9 mouse cellular contexts compared by ENCODE assay signal in the genomic region with DNA sequence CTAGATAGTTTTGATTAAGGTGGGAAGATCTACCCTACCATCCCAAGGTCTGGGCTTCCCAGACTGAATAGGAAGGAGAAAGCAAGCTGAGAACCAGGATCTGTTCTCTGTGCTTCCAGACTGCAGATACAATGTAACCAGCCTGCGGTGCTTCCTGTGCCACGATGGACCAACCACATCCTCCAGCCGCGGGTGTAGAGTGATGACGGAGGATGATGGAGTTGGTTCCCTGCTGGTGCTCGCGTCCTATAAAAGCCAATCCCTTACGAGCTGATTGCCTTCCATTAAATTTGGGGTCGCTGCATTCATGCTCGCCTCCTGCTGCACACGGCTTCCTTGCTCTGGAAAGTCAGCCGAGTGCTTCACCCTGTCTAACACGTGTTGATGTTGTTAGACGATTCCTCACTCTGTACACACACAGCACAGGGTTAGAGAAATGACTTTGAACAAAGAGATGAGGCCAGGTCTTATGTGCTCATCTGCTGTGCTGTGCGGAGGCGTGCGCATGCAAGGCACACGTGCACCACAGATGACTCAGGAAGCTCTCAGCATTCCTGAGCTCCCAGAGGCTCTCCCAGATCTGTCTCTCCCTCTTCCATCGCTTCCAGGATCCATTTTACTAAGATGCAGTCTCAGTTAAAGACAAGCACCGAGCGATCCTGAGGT. TPM values are rescaled to one million over a fixed set of nuclear protein-coding genes. Genes with fewer than 3 reads are reported as not detected.
A peak's percentile ranks its signal among the peaks of the same experiment; 100 is the strongest.
DNase-seq lines count a peak whose midpoint lies in the region; ATAC-seq and TF ChIP-seq lines count a peak whose summit lies in the region.
"Had no signal": no experiment of that assay in that cellular context is flagged by ENCODE, and none has a peak within 500 bp of the region (broad histone marks: within the 10 kb centered on the region; RNA-seq: fewer than 3 reads in every experiment).

No protein-coding gene starts in this region.

- H3K4me2 ChIP-seq in midbrain, postnatal 0 days (ENCODE audit: low read depth, low read length, poor library complexity, severe bottlenecking), result no peak overlapping the region
- H3K4me2 ChIP-seq in midbrain, embryonic 16.5 days (ENCODE audit: low read length), result no peak overlapping the region
- H3K4me2 ChIP-seq in lung, postnatal 0 days (replicated peaks; ENCODE audit: low read depth, low read length), result no peak overlapping the region
- H3K4me2 ChIP-seq: lung, embryonic 15.5 days had no signal

- WGBS in midbrain, postnatal 0 days, result 73% methylated on average over 21 of the region's 21 CpGs
- 73% methylated on average over 21 of the region's 21 CpGs for WGBS in midbrain, embryonic 16.5 days
- 72% methylated on average over 21 of the region's 21 CpGs for WGBS in embryonic facial prominence, embryonic 10.5 days
- 66% methylated on average over 21 of the region's 21 CpGs for WGBS in thymus, adult 2 months
- WGBS in lung, postnatal 0 days, result 57% methylated on average over 21 of the region's 21 CpGs

- H3K36me3 ChIP-seq in midbrain, postnatal 0 days (ENCODE audit: insufficient read depth, low read length), result no peaks in the 10 kb centered on the region
- H3K36me3 ChIP-seq in midbrain, embryonic 16.5 days (ENCODE audit: control insufficient read depth, insufficient read depth, low read length), result no peaks in the 10 kb centered on the region
- peaks cover 24% of the 10 kb centered on the region for H3K36me3 ChIP-seq in embryonic facial prominence, embryonic 10.5 days (replicated peaks)
- peaks cover 26% of the 10 kb centered on the region for H3K36me3 ChIP-seq in thymus, adult 2 months (ENCODE audit: control insufficient read depth, insufficient read depth, low read length)
- peaks cover 3% of the 10 kb centered on the region; the same call in 1 of the 2 replicates for H3K36me3 ChIP-seq in lung, postnatal 0 days (ENCODE audit: insufficient read depth, low read length)

- TF ChIP-seq CTCF in midbrain, postnatal 0 days (IDR thresholded peaks at IDR 0.05), result no peak
- no peak for TF ChIP-seq CTCF in thymus, adult 2 months (IDR thresholded peaks at IDR 0.05; ENCODE audit: borderline replicate concordance, control insufficient read depth, extremely low read depth, insufficient read depth, low read length, poor library complexity)
- no peak for TF ChIP-seq CTCF in lung, postnatal 0 days (IDR thresholded peaks at IDR 0.05)

- H3K9me3 ChIP-seq in midbrain, postnatal 0 days (ENCODE audit: low read length), result no peaks in the 10 kb centered on the region
- H3K9me3 ChIP-seq in midbrain, embryonic 16.5 days (replicated peaks; ENCODE audit: control insufficient read depth, low read length, poor library complexity, severe bottlenecking), result no peaks in the 10 kb centered on the region
- no peaks in the 10 kb centered on the region for H3K9me3 ChIP-seq in embryonic facial prominence, embryonic 10.5 days
- no peaks in the 10 kb centered on the region for H3K9me3 ChIP-seq in lung, postnatal 0 days (ENCODE audit: low read length)
- H3K9me3 ChIP-seq: lung, embryonic 15.5 days had no signal

- H3K4me1 ChIP-seq in midbrain, postnatal 0 days (ENCODE audit: insufficient read depth, low read length), result no peaks in the 10 kb centered on the region
- H3K4me1 ChIP-seq in midbrain, embryonic 16.5 days (ENCODE audit: control insufficient read depth, insufficient read depth, low read length), result 0 out of 2 replicates have a peak, but pooled peaks cover 2% of the 10 kb centered on the region
- H3K4me1 ChIP-seq in embryonic facial prominence, embryonic 10.5 days, result peaks cover 15% of the 10 kb centered on the region
- H3K4me1 ChIP-seq in thymus, adult 2 months (replicated peaks; ENCODE audit: control insufficient read depth, insufficient read depth, low read length), result peaks cover 4% of the 10 kb centered on the region; the same call in 1 of the 2 replicates
- no peaks in the 10 kb centered on the region for H3K4me1 ChIP-seq in lung, postnatal 0 days (ENCODE audit: insufficient read depth, low read depth, low read length)

- no peak overlapping the region for H3K4me3 ChIP-seq in midbrain, postnatal 0 days (ENCODE audit: low read depth, low read length)
- no peak overlapping the region for H3K4me3 ChIP-seq in midbrain, embryonic 16.5 days (ENCODE audit: low read depth, low read length)
- H3K4me3 ChIP-seq in embryonic facial prominence, embryonic 10.5 days, result no peak overlapping the region
- H3K4me3 ChIP-seq in thymus, adult 2 months (ENCODE audit: control insufficient read depth, insufficient read depth, low read length), result no peak overlapping the region
- no peak overlapping the region for H3K4me3 ChIP-seq in lung, postnatal 0 days (ENCODE audit: low read depth, low read length)
- H3K4me3 ChIP-seq: lung, embryonic 15.5 days had no signal

- ATAC-seq in midbrain, postnatal 0 days (ENCODE audit: low FRiP score), result no peak
- no peak for ATAC-seq in midbrain, embryonic 16.5 days
- peak; percentile 59 for ATAC-seq in inflammation-experienced regulatory T-cells, adult 6 months
- ATAC-seq in lung, postnatal 0 days, result no peak

- TF ChIP-seq EP300 in lung, postnatal 0 days (IDR thresholded peaks at IDR 0.05), result no peak

- no peak overlapping the region for H3K9ac ChIP-seq in midbrain, postnatal 0 days (replicated peaks; ENCODE audit: low read length, poor library complexity, severe bottlenecking)
- no peak overlapping the region for H3K9ac ChIP-seq in midbrain, embryonic 16.5 days (ENCODE audit: low read depth, low read length)
- H3K9ac ChIP-seq in lung, postnatal 0 days (replicated peaks; ENCODE audit: low read depth), result no peak overlapping the region
- H3K9ac ChIP-seq: lung, embryonic 15.5 days had no signal

- H3K27ac ChIP-seq in midbrain, postnatal 0 days (ENCODE audit: low read depth, low read length), result no peak overlapping the region
- no peak overlapping the region for H3K27ac ChIP-seq in midbrain, embryonic 16.5 days (ENCODE audit: low read length)
- peak overlapping the region; percentile 26; the same call in 1 of the 2 replicates for H3K27ac ChIP-seq in embryonic facial prominence, embryonic 10.5 days (replicated peaks)
- no peak overlapping the region for H3K27ac ChIP-seq in thymus, adult 2 months (ENCODE audit: control insufficient read depth, insufficient read depth, low read length)
- no peak overlapping the region for H3K27ac ChIP-seq in lung, postnatal 0 days (ENCODE audit: low read length)
- H3K27ac ChIP-seq: lung, embryonic 15.5 days had no signal

- H3K27me3 ChIP-seq in midbrain, postnatal 0 days (ENCODE audit: insufficient read depth, low read length), result no peaks in the 10 kb centered on the region
- H3K27me3 ChIP-seq in midbrain, embryonic 16.5 days (ENCODE audit: control insufficient read depth, insufficient read depth, low read depth, low read length), result no peaks in the 10 kb centered on the region
- H3K27me3 ChIP-seq in embryonic facial prominence, embryonic 10.5 days (replicated peaks; ENCODE audit: low read depth, poor library complexity, severe bottlenecking), result no peaks in the 10 kb centered on the region
- H3K27me3 ChIP-seq in thymus, adult 2 months (ENCODE audit: control insufficient read depth, insufficient read depth, low read length), result no peaks in the 10 kb centered on the region
- no peaks in the 10 kb centered on the region for H3K27me3 ChIP-seq in lung, postnatal 0 days (replicated peaks; ENCODE audit: insufficient read depth, low read length)
- H3K27me3 ChIP-seq: lung, embryonic 15.5 days had no signal

- no peak for TF ChIP-seq POLR2A in thymus, adult 2 months (IDR thresholded peaks at IDR 0.05; ENCODE audit: control insufficient read depth, extremely low read depth, insufficient read depth, low read length, poor library complexity)

- peak; percentile 24 for DNase-seq in midbrain, postnatal 0 days (ENCODE audit: low spot score)
- DNase-seq in embryonic facial prominence, embryonic 10.5 days (ENCODE audit: low spot score), result peak; percentile 31
- DNase-seq in right cerebral cortex, postnatal 36 days (ENCODE audit: low spot score in 2 of 2), result peak; percentile 48 to 70
- no peak for DNase-seq in urinary bladder, adult 2 months (ENCODE audit: low spot score)
- DNase-seq in thymus, adult 2 months, result no peak
- no peak for DNase-seq in lung, postnatal 0 days (ENCODE audit: low spot score)

RNA-seq across cellular contexts. Expression of gene Gpr155, which starts 42.6 kb away (rescaled TPM):
- total RNA-seq in midbrain, postnatal 0 days (2014; rRNA removed), result 13.6 and 26.5 TPM in 2 replicates
- 9.9 and 11.8 TPM in 2 replicates for polyA plus RNA-seq in midbrain, postnatal 0 days (2015; fragmentation: Nextera tagmentation; extraction: Ambion mirVana)
- 13.7 and 15.0 TPM in 2 replicates for polyA plus RNA-seq in midbrain, embryonic 16.5 days (2015; fragmentation: Nextera tagmentation; extraction: Ambion mirVana)
- 2.8 and 4.3 TPM in 2 replicates for polyA plus RNA-seq in embryonic facial prominence, embryonic 10.5 days (2016; fragmentation: Nextera tagmentation; extraction: Ambion mirVana)
- 10 to 100 TPM; 22.1 to 24.3 (median 24.1) TPM for polyA plus RNA-seq in inflammation-experienced regulatory T-cells, adult 6 months (2017; shearing (Covaris generic))
- 3.9 and 5.5 TPM in 2 replicates for polyA plus RNA-seq in urinary bladder, adult 2 months (2012; rRNA removed)
- 3.1 and 3.5 TPM in 2 replicates for polyA plus RNA-seq in thymus, adult 2 months (2012; rRNA removed)
- 6.3 and 8.1 TPM in 2 replicates for polyA plus RNA-seq in lung, postnatal 0 days (2015; fragmentation: Nextera tagmentation; extraction: Ambion mirVana)

Comparison
In these comparisons a context has a peak if more than half of its experiments do, and no peak if none do; other contexts are left out.
1. DNase-seq: peak in midbrain, postnatal 0 days (single experiment), embryonic facial prominence, embryonic 10.5 days (single experiment) and right cerebral cortex, postnatal 36 days (2 of 2); none in urinary bladder, adult 2 months (single experiment), thymus, adult 2 months (single experiment) and lung, postnatal 0 days (single experiment).